Mouse (Mus musculus) urinary bladder, postnatal 10 days (tissue): ENCODE data around the gene Cep350.

ENCODE experiments used
- DNase-seq: peaks from one replicate; pipeline ENCODE4 v3.0.0; 2022; ENCODE audit warnings: low spot score

Gene Cep350

DNA sequence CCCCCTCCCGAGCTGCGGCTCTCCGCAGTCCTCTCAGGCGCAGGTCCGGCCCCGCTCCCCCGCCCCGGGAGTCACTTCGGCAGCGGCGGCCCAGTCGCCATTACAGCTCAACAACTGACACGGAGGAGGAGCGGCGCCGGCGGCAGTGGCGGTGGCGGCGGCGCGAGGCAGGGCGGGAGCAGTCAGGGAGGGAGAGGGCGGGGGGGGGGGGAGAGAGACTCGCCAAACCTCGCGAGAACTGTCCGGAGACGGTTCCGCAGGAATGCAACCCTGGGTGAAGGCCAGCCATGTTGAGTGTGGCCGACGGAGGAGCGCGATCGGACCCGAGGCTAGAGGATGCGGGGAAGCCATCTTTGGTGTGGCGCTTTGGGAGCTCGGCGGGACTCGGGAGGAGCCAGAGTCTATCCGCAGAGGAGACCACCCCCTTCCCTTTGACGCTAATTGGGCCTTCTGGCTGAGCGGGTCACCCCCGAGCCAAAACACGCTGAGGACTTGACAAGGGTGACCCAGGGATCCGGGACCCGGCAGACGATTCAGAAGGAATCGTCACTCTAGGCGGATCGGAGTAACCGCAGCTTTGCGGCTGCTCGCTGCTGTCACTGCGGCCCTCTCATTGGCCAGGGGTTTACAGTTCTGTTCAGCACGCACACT is at the start of gene Cep350:
Gene Cep350, minus strand, starts transcription at position 188 of the 651 bp plus-strand sequence.
- DNase-seq, result peak; percentile 77

DNA sequence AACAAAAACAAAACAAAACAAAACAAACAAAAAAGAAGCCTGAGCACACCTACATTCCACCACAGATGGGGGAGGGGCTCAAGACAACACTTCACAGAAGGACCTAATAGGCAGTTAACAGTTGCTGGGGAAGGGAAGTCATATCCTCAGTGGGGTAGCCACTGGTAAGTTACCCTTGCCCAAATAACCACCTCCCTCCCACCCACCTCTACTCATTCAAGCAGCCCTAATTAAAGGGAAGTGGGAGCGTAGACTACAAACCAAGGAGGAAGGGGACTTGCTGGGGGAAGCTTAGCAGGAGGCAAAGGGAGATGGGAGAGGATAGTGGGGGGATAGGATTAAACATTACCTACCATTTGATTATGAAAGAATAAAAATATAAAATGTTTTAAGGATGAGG is 47.3 kb upstream of the Cep350 start:
- no peak for DNase-seq

GRCm38 (mm10) chr1:156019800-156020199 is 46.7 kb upstream of the Cep350 start:
- DNase-seq, result no peak

GRCm38 (mm10) chr1:156009003-156009402 is 35.9 kb upstream of the Cep350 start:
- DNase-seq, result no peak

- DNase-seq, result no peak
These were observed 32.9 kb upstream of the Cep350 start for GRCm38 (mm10) chr1:156005906-156006305.

DNA sequence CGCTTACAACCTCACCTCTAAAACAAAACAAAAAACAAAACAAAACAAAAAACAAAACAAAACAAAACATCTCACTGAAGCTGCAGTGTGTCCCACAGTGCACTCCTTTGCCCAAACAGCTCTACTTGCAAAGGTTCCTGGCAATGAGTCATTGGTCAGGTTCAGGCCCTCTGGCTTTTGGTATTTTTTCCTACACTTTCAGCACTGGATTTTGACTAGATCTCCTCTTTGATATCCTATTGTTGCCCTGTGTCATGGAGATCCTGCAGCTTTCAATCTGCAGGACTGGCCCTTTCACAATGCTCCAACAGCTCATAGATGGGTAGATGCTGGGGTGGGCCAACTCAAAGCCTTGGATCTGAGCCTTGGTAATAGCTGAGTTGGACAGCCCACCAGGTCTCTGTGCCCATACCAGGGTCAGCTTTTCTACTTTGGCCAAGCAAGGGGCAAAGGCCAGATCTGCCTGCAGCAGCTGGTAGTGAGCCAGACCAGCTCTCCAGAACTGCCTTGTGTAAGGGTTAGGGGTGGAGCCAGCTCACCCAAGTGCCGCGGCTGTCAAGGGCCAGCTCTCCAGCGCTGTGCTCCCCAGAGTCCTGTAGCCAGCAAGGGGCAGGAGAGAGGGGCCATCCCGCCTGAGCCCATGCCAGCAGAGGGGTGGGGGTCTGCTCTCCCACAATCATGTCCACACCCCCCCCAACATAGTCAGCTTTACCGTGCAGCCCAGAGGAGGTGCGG is 30.3 kb upstream of the Cep350 start:
- no peak for DNase-seq

DNA sequence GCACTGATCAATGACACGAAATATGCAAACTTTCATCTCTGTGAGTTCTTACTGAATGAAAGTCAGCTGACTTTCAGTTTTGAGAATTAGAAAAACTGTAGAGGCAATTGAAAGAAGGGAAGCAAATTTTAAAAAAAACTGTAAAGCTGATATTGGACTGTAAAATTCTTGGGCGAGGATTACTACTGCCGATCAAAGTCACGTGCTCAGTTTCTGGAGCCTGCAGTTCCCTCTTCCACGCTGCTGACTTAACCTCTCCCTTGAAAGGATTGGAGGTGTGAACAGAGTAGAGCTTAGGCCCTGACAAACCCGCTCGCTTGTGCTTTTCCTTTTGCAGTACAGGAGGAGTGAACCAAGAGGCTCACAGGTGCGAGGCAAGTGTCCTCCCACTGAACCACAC is 29.3 kb upstream of the Cep350 start:
- no peak for DNase-seq

DNA sequence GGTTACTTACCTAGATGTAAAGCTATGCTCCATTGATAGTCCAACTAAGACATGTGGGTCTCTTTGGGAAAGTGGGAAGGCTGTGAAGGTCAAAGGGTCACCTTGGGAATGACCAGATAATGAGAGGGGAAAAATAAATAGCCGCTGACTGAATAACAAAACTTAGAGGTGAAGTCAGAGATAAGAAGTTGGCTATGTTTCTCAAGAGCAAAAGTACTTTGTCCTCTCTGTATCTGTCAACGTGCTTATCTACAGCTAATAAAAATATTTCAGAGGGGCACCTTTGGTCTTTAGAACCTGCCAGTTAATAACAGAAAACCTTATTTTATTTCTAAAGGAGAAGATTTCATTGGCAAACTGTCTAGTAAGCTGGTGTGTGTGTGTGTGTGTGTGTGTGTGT is 22.6 kb upstream of the Cep350 start:
- no peak for DNase-seq

DNA sequence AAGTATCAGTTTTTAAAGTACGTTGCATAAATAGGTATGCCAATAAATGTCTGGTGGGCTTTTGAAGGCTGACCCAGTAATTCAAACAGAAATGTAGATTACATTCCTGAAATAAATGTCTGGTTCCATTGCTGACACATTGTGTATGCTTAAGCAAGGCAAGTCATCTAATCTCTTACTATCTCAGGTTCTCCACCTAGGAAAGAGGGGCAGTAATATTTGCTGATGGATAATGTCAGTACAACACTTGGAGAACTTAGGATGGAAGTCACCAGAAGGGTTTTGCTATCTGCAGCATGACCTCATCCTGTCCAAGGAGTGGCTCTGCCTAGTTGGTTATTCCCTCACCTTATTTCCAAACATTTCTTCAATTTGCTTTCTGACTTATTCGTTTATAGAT is 21.5 kb upstream of the Cep350 start:
- DNase-seq, result no peak

- DNase-seq, result no peak
These were observed 17.3 kb upstream of the Cep350 start for GRCm38 (mm10) chr1:155990391-155990790.

DNA sequence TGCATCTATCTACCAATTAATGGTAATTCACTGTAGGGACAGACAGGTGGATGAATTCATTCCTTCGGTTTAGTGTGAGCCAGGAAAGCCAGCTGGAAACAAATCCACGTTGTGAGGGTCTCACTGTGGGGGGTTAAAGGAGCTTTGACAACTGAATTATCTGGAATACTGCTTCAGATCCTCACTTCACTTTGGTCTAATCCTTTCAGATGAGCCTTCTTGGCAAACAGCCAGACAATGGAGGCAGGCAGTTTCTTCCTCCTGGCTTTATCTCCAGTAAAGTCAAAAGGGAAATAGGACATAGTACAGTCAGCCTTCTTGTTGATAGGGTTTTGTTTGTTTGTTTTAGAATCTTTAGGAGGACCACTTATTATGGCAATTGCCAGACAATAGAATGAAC is 16.3 kb upstream of the Cep350 start:
- no peak for DNase-seq

DNA sequence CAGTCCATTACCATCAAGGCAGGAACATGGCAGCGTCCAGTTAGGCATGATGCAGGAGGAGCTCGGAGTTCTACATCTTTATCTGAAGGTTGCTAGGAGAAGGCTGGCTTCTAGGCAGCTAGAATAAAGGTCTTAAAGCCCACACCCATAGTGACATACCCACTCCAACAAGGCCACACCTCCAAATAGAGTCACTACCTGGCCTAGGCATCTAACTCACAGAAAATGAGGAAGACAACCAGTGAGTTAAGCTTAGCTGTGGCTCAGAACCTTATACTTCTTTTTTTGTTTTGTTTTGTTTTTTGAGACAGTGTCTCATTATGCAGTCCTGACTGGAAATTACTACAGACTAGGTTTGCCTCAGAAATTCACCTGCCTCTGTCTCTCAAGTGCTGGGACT is 14.6 kb upstream of the Cep350 start:
- no peak for DNase-seq

- DNase-seq, result no peak
These were observed 1.9 kb upstream of the Cep350 start for GRCm38 (mm10) chr1:155974931-155975330.

DNA sequence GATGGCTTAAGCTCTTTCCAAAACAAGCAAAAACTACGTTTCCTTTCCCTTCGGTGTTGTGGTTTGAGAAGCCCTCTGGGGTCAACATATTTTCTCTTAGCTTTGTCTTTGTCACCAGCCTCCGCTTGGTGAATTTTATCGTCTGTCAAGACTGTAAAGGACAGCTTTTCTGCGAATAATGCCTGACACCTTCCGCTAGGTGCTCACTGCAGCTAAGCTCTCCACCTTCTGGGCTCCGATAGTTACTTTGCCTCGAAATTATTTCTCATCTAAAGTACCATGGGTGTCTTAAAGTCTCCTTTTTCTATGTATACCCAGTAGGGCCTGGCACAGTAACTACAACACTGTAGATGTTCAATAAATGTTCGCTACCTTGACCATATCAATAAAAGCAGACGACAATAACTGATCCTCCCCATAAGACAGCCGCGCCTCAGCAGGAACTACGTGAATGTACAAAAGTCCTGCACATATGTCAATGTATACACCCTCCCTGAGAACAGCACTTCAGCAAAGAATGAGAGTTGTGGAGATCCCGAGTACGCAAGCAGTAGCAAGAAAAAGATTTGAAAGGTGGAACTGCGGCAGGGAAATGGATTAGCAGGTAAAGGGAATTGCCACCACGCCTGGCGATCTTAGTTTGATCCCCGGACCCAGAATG is 794 bp upstream of the Cep350 start:
- no peak for DNase-seq

GRCm38 (mm10) chr1:155972146-155973067 is 648 bp downstream of the Cep350 start:
- peak; percentile 10 for DNase-seq

- no peak for DNase-seq
These were observed 23.9 kb downstream of the Cep350 start for GRCm38 (mm10) chr1:155949170-155949569.

DNA sequence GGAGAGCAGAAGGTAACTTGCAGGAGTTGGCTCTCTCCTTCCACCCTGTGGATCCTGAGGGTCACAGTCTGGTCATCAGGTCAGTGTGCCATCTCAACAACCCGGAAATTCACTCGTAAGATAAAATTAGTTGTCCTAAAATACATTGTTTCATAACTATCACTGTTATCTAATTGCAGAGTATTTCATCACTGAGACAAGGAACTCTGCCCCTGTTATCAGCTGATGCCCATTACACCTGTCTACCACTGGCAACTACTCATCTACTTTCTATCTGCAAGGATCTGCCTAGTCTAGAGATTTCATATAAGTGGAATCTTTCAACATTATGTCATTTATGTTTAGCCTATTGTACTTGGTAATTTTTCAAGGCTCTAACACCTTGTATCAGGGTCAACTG is 28.7 kb downstream of the Cep350 start:
- no peak for DNase-seq

GRCm38 (mm10) chr1:155937416-155937815 is 35.6 kb downstream of the Cep350 start:
- DNase-seq, result no peak

GRCm38 (mm10) chr1:155934702-155935101 is 38.4 kb downstream of the Cep350 start:
- no peak for DNase-seq

- no peak for DNase-seq
These were observed 69.5 kb downstream of the Cep350 start for GRCm38 (mm10) chr1:155903561-155903960.

GRCm38 (mm10) chr1:155901348-155901747 is 71.7 kb downstream of the Cep350 start:
- no peak for DNase-seq

DNA sequence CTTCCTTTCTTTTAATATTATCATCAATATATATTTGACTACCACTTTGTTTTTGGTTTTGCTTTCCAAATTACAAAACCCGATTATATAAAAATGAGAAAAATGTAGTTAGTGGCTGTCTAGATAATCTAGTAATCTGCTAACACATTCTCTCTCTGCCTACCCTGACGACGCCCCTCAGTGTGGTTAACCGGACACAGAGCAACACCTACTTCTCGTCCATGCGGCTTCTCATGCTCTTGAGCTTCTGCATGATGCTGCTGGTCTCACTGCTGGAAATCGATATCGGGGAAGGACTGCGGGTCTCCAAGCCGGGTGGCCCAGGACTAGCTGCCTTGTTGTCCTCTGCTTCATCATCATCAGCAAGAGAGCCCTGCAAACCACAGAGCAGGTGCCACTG is 78.7 kb downstream of the Cep350 start:
- no peak for DNase-seq
